ENCODE assay signal across 8 mouse cellular contexts in the genomic region with DNA sequence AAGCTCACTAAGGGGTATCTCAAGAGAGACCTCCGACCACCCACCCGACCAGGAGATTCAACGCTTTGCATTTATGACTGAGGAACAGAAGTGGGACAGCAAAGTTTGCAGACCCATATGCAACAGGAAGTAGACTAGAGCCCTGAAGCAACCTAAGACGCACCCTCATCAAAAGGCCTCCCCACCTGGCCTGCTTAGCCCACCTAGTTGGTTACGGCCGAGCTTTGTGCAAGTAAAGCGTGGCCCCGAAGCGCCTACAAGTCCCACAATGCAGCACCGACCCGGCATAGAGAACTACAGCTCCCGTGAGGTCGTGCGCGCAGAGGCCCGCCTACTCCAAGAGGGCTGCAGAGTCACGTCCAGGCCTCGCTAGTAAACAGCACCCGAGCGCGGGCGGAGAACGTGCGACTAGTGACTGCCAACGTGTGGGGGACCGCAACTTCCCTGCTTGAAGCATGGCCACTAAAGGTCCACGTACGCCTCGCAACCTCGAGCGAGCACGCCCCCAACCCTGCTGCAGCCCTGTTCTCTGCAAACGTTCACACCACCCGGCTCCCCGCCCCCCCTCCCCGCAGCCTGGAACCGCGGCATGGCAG. TPM values are rescaled to one million over a fixed set of nuclear protein-coding genes. Genes with fewer than 3 reads are reported as not detected.
A peak's percentile ranks its signal among the peaks of the same experiment; 100 is the strongest.
DNase-seq lines count a peak whose midpoint lies in the region; ATAC-seq and TF ChIP-seq lines count a peak whose summit lies in the region.

No protein-coding gene starts in this region.

- H3K9me3 ChIP-seq in ES-E14 (ENCODE audit: control insufficient read depth, insufficient read depth, low read depth, low read length) = no peaks in the 10 kb centered on the region
- H3K9me3 ChIP-seq in forebrain, embryonic 14.5 days (replicated peaks; ENCODE audit: control insufficient read depth, low read length) = no peaks in the 10 kb centered on the region
- no peaks in the 10 kb centered on the region for H3K9me3 ChIP-seq in liver, postnatal 0 days (ENCODE audit: low read length)
- H3K9me3 ChIP-seq in neural tube, embryonic 13.5 days = no peaks in the 10 kb centered on the region

- ATAC-seq in forebrain, embryonic 14.5 days = peak; percentile 94
- ATAC-seq in liver, postnatal 0 days = peak; percentile 86
- peak; percentile 95 for ATAC-seq in neural tube, embryonic 13.5 days (ENCODE audit: low read depth)

- peaks cover 0 to 8% of the 10 kb centered on the region in 2 experiments; a peak in 1 of 4 replicates for H3K4me1 ChIP-seq in ES-E14 (ENCODE audit: control insufficient read depth in 2 of 2, insufficient read depth in 2 of 2, low read length in 2 of 2, poor library complexity in 1 of 2)
- H3K4me1 ChIP-seq in forebrain, embryonic 14.5 days (ENCODE audit: control insufficient read depth, insufficient read depth, low read length) = peaks cover 15% of the 10 kb centered on the region; the same call in 1 of the 2 replicates
- H3K4me1 ChIP-seq in liver, postnatal 0 days (ENCODE audit: insufficient read depth) = peaks cover 38% of the 10 kb centered on the region
- peaks cover 29% of the 10 kb centered on the region for H3K4me1 ChIP-seq in neural tube, embryonic 13.5 days (replicated peaks)

- H3K27ac ChIP-seq in ES-E14 (ENCODE audit: insufficient read depth, low read depth, low read length, poor library complexity, severe bottlenecking) = peak overlapping the region; percentile 89
- H3K27ac ChIP-seq in forebrain, embryonic 14.5 days (ENCODE audit: low read depth, low read length) = peak overlapping the region; percentile 89
- H3K27ac ChIP-seq in liver, postnatal 0 days (ENCODE audit: low read depth) = peak overlapping the region; percentile 94
- peak overlapping the region; percentile 94 for H3K27ac ChIP-seq in neural tube, embryonic 13.5 days (replicated peaks)

- intact Hi-C loops in heart, postnatal 14 days (cut with DNase I) = no loop called here

- in situ Hi-C loops in ES-E14 (cut with MboI; ENCODE audit: low sequenced_read_pairs in 2 of 2, unreplicated experiment in 2 of 2) = no loop called here

- TF ChIP-seq EP300 in liver, postnatal 0 days (IDR thresholded peaks at IDR 0.05; ENCODE audit: low read depth) = no peak

- no peaks in the 10 kb centered on the region for H3K27me3 ChIP-seq in forebrain, embryonic 14.5 days (replicated peaks; ENCODE audit: control insufficient read depth, insufficient read depth, low read length)
- H3K27me3 ChIP-seq in liver, postnatal 0 days (ENCODE audit: insufficient read depth, low read length) = no peaks in the 10 kb centered on the region
- no peaks in the 10 kb centered on the region for H3K27me3 ChIP-seq in neural tube, embryonic 13.5 days

- H3K9ac ChIP-seq in ES-E14 (ENCODE audit: insufficient read depth, low read depth, low read length, poor library complexity, severe bottlenecking) = peak overlapping the region; percentile 93
- peak overlapping the region; percentile 86 for H3K9ac ChIP-seq in forebrain, embryonic 14.5 days (ENCODE audit: low read length)
- H3K9ac ChIP-seq in liver, postnatal 0 days (replicated peaks) = peak overlapping the region; percentile 79
- peak overlapping the region; percentile 83 for H3K9ac ChIP-seq in neural tube, embryonic 13.5 days

- no peak for TF ChIP-seq CTCF in liver, postnatal 0 days (IDR thresholded peaks at IDR 0.05; ENCODE audit: low read depth)

- peak overlapping the region; percentile 92 for H3K4me2 ChIP-seq in forebrain, embryonic 14.5 days (ENCODE audit: low read length)
- H3K4me2 ChIP-seq in liver, postnatal 0 days (ENCODE audit: low read depth, low read length) = peak overlapping the region; percentile 100
- H3K4me2 ChIP-seq in neural tube, embryonic 13.5 days = peak overlapping the region; percentile 93

- peak overlapping the region; percentile 80 to 83 for H3K4me3 ChIP-seq in ES-E14 (ENCODE audit: insufficient read depth in 1 of 2, low read depth in 1 of 2, low read length in 2 of 2, poor library complexity in 1 of 2, severe bottlenecking in 1 of 2)
- H3K4me3 ChIP-seq in forebrain, embryonic 14.5 days (ENCODE audit: low read depth, low read length) = peak overlapping the region; percentile 76
- H3K4me3 ChIP-seq in liver, postnatal 0 days (ENCODE audit: low read depth, low read length) = peak overlapping the region; percentile 83
- H3K4me3 ChIP-seq in neural tube, embryonic 13.5 days = peak overlapping the region; percentile 78

- WGBS in forebrain, embryonic 14.5 days = under 1% methylated on average over 38 of the region's 38 CpGs
- 0% methylated on average over 38 of the region's 38 CpGs for WGBS in liver, postnatal 0 days (ENCODE audit: insufficient replicate concordance)
- 1% methylated on average over 38 of the region's 38 CpGs for WGBS in neural tube, embryonic 13.5 days

- peaks cover 2% of the 10 kb centered on the region; the same call in 1 of the 2 replicates for H3K36me3 ChIP-seq in ES-E14 (ENCODE audit: control insufficient read depth, insufficient read depth, low read length, poor library complexity, severe bottlenecking)
- no peaks in the 10 kb centered on the region for H3K36me3 ChIP-seq in forebrain, embryonic 14.5 days (ENCODE audit: control insufficient read depth, insufficient read depth, low read length)
- H3K36me3 ChIP-seq in liver, postnatal 0 days (replicated peaks; ENCODE audit: insufficient read depth, low read length) = no peaks in the 10 kb centered on the region
- H3K36me3 ChIP-seq in neural tube, embryonic 13.5 days = no peaks in the 10 kb centered on the region

- peak; percentile 84 for DNase-seq in ES-E14 (ENCODE audit: low read depth, low spot score)
- DNase-seq in cerebellum, adult 11 months = peak; percentile 84
- peak; percentile 97 for DNase-seq in forebrain, embryonic 14.5 days (ENCODE audit: low spot score)
- peak; percentile 86 to 91 for DNase-seq in heart, postnatal 14 days
- peak; percentile 93 for DNase-seq in layer of hippocampus, adult 11-12 months (ENCODE audit: low spot score)
- DNase-seq in liver, postnatal 0 days = peak; percentile 92
- peak; percentile 93 for DNase-seq in telencephalon, adult 2 months (ENCODE audit: low read depth, low spot score)

TF ChIP-seq in ES-E14, 5 proteins besides CTCF, POLR2A, EP300 and RAD21:
- no peak for TF ChIP-seq CHD2 (IDR thresholded peaks at IDR 0.05; ENCODE audit: low read depth, low read length)
- no peak for TF ChIP-seq ZC3H11A (IDR thresholded peaks at IDR 0.05; ENCODE audit: borderline replicate concordance, low read depth, low read length)
- 0 out of 2 replicates have a peak, but pooled peaks have one; percentile 21 for TF ChIP-seq MAFK (IDR thresholded peaks at IDR 0.05; ENCODE audit: insufficient read depth, low read depth, low read length)
- TF ChIP-seq HCFC1 (IDR thresholded peaks at IDR 0.05; ENCODE audit: borderline replicate concordance, insufficient read depth, low read length) = peak; percentile 96
- TF ChIP-seq ZNF384 (IDR thresholded peaks at IDR 0.05; ENCODE audit: low read depth, low read length) = no peak

RNA-seq across cellular contexts. Expression of a gene that starts 1.2 kb away (rescaled TPM):
- 15.4 and 19.0 TPM in 2 replicates for total RNA-seq in ES-E14 (2012; rRNA removed)
- polyA plus RNA-seq in forebrain, embryonic 14.5 days (2014; fragmentation: Nextera tagmentation; extraction: Ambion mirVana) = 9.1 and 12.0 TPM in 2 replicates
- total RNA-seq in heart, postnatal 14 days (2021) = 1 to 10 TPM; 3.0 to 3.1 TPM
- polyA plus RNA-seq in liver, postnatal 0 days (2015; fragmentation: Nextera tagmentation; extraction: Ambion mirVana) = 3.9 and 5.6 TPM in 2 replicates
- 10.2 TPM in 2 replicates for polyA plus RNA-seq in neural tube, embryonic 13.5 days (2015; fragmentation: Nextera tagmentation; extraction: Ambion mirVana)

RNA-seq across cellular contexts. Expression of a gene that starts 16.9 kb away (rescaled TPM):
- 24.0 and 28.0 TPM in 2 replicates for total RNA-seq in ES-E14 (2012; rRNA removed)
- 34.0 and 34.1 TPM in 2 replicates for polyA plus RNA-seq in forebrain, embryonic 14.5 days (2014; fragmentation: Nextera tagmentation; extraction: Ambion mirVana)
- 1,000 to 10,000 TPM; 1,039 to 1,112 TPM for total RNA-seq in heart, postnatal 14 days (2021)
- polyA plus RNA-seq in liver, postnatal 0 days (2015; fragmentation: Nextera tagmentation; extraction: Ambion mirVana) = 1.00 and 3.0 TPM in 2 replicates
- polyA plus RNA-seq in neural tube, embryonic 13.5 days (2015; fragmentation: Nextera tagmentation; extraction: Ambion mirVana) = 28.9 and 31.8 TPM in 2 replicates

RNA-seq across cellular contexts. Expression of a gene that starts 36.0 kb away (rescaled TPM):
- 18.2 and 19.6 TPM in 2 replicates for total RNA-seq in ES-E14 (2012; rRNA removed)
- polyA plus RNA-seq in forebrain, embryonic 14.5 days (2014; fragmentation: Nextera tagmentation; extraction: Ambion mirVana) = 9.0 and 10.0 TPM in 2 replicates
- 10 to 100 TPM; 20.8 to 23.0 TPM for total RNA-seq in heart, postnatal 14 days (2021)
- 1.7 and 1.9 TPM in 2 replicates for polyA plus RNA-seq in liver, postnatal 0 days (2015; fragmentation: Nextera tagmentation; extraction: Ambion mirVana)
- polyA plus RNA-seq in neural tube, embryonic 13.5 days (2015; fragmentation: Nextera tagmentation; extraction: Ambion mirVana) = 22.2 and 28.8 TPM in 2 replicates

Comparison
In these comparisons a context has a peak if more than half of its experiments do, and no peak if none do; other contexts are left out.
1. Peak in every context shown above with its lines: DNase-seq, ATAC-seq, H3K4me3 ChIP-seq and H3K27ac ChIP-seq.